Mouse (Mus musculus) heart, embryonic 11.5 days (tissue): ENCODE measurements around the gene Figla. TPM values are rescaled to one million over a fixed set of nuclear protein-coding genes. Genes with fewer than 3 reads are reported as not detected.
A peak's percentile ranks its signal among the peaks of the same experiment; 100 is the strongest.

Experiments
- ATAC-seq: fragments of 200-750 bp; cut with Nextera tagmentation; replicated peaks from 2 replicates; pipeline ENCODE4 v1.8.0; 2017; ENCODE audit warnings: moderate library complexity; ENCODE audit not compliant: insufficient number of reproducible peaks, low FRiP score, low TSS enrichment
- H3K27ac ChIP-seq: fragments of 300-500 bp; sonication (generic); 2 replicates; pipeline ENCODE4 v1.5.1; 2014; ENCODE audit warnings: mild to moderate bottlenecking, low read depth, low read length
- H3K27me3 ChIP-seq: fragments of 300-500 bp; sonication (generic); 2 replicates; pipeline ENCODE4 v1.6.1; 2014; ENCODE audit warnings: mild to moderate bottlenecking, low read length, mixed read lengths; ENCODE audit not compliant: control insufficient read depth, insufficient read depth
- H3K36me3 ChIP-seq: fragments of 300-500 bp; sonication (generic); 2 replicates; pipeline ENCODE4 v1.6.1; 2014; ENCODE audit warnings: mild to moderate bottlenecking, low read length, moderate library complexity, mixed read lengths; ENCODE audit not compliant: control insufficient read depth, insufficient read depth
- H3K4me1 ChIP-seq: fragments of 300-500 bp; sonication (generic); 2 replicates; pipeline ENCODE4 v1.6.1; 2014; ENCODE audit warnings: low read length; ENCODE audit not compliant: control insufficient read depth, insufficient read depth
- H3K4me2 ChIP-seq: fragments of 300-500 bp; sonication (generic); 2 replicates; pipeline ENCODE4 v1.6.1; 2014; ENCODE audit warnings: mild to moderate bottlenecking, moderate library complexity
- H3K4me3 ChIP-seq: fragments of 300-500 bp; sonication (generic); 2 replicates; pipeline ENCODE4 v1.5.1; 2014; ENCODE audit warnings: low read depth, low read length
- H3K9ac ChIP-seq: fragments of 300-500 bp; sonication (generic); 2 replicates; pipeline ENCODE4 v1.6.1; 2014; ENCODE audit warnings: mild to moderate bottlenecking, low read depth, low read length, moderate library complexity
- H3K9me3 ChIP-seq: fragments of 300-500 bp; sonication (generic); replicated peaks from 2 replicates; pipeline ENCODE4 v1.6.1; 2016; ENCODE audit warnings: low read length; ENCODE audit not compliant: control insufficient read depth
- WGBS: fragments of 180-500 bp; shearing (Covaris S2); extraction: QIAGEN DNeasy Blood & Tissue Kit; methylation state at CpG from one replicate; pipeline ENCODE4 v1.1.7; 2014; ENCODE audit not compliant: insufficient replicate concordance; 5-methylcytosine and 5-hydroxymethylcytosine counted together
- polyA plus RNA-seq: library from polyadenylated mRNA; unstranded; fragments of >200 nt; fragmentation: Nextera tagmentation; extraction: Ambion mirVana; gene quantifications from 2 replicates; pipeline ENCODE4 v1.2.1, GENCODE M21; 2014

Figla gene
- polyA plus RNA-seq, 1 experiment from 2014 or later: not detected

GRCm38 (mm10) chr6:86038901-86039300 lies 22.9 kb downstream of the Figla start:
- WGBS: 64% methylated on average over 2 of the region's 2 CpGs
- ATAC-seq: no peak

GRCm38 (mm10) chr6:86040140-86040539 lies 24.2 kb downstream of the Figla start:
- Histone ChIP-seq H3K4me3 (no peak overlapping the region), H3K27me3 (no peaks in the 10 kb centered on the region), H3K9me3 (no peaks in the 10 kb centered on the region), H3K27ac (no peak overlapping the region), H3K9ac (no peak overlapping the region), H3K36me3 (no peaks in the 10 kb centered on the region), H3K4me2 (no peak overlapping the region), H3K4me1 (no peaks in the 10 kb centered on the region)
- WGBS: 52% methylated on average over 1 of the region's 1 CpGs
- ATAC-seq: no peak

More at GRCm38 (mm10) chr6:86038901-86039300, 22.9 kb downstream of the Figla start:
- Histone ChIP-seq H3K36me3 (no peaks in the 10 kb centered on the region), H3K4me3 (no peak overlapping the region), H3K4me1 (no peaks in the 10 kb centered on the region), H3K9me3 (no peaks in the 10 kb centered on the region), H3K27ac (no peak overlapping the region), H3K4me2 (no peak overlapping the region), H3K9ac (no peak overlapping the region), H3K27me3 (no peaks in the 10 kb centered on the region)

DNA sequence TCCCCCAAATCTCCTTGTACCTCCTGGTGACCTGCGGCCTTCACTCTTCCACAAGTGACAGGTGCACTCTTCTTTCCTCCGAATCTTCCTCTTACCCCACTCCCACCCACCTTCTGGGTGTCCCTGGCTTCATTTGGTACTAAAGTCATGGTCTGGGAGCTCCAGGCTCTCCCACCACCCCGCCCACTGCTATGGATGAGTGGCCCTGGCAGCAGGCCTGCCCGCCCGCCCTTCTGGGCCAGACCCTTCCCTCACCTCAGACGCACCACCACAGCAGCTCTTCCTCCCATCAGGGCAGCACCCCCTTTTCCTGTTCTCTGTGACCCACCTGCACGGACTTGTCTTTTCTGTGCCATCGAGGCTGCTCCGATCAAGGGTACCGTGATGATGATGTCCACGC lies 31.5 kb downstream of the Figla start:
- Histone ChIP-seq H3K36me3 (no peaks in the 10 kb centered on the region), H3K4me2 (no peak overlapping the region), H3K9me3 (no peaks in the 10 kb centered on the region), H3K9ac (no peak overlapping the region), H3K4me1 (peaks cover 17% of the 10 kb centered on the region), H3K27me3 (no peaks in the 10 kb centered on the region), H3K4me3 (no peak overlapping the region), H3K27ac (no peak overlapping the region)
- WGBS: 87% methylated on average over 11 of the region's 11 CpGs
- no peak for ATAC-seq

DNA sequence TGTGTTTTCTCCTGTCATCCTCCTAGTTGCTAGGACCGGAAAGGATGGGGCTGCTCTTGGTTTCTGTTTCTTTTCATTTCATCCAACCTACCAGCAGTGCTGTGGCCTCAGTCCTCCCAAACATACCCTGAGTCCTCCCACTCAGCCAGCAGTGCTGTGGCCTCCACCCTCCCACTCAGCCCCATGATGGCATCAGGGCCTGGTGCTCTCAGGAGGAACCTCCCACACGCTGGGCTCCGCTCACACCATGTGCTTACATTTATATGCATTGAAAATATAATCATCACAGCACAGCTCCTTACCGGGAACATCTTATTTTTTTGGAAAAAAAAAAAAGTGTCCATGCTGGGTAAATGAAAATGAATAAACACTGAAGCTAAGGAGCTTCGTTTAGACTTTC lies 32.5 kb downstream of the Figla start:
- no peak overlapping the region for H3K4me2 ChIP-seq
- no peaks in the 10 kb centered on the region for H3K27me3 ChIP-seq
- H3K4me3 ChIP-seq: no peak overlapping the region
- no peak overlapping the region for H3K9ac ChIP-seq
- no peak overlapping the region for H3K27ac ChIP-seq
- peaks cover 19% of the 10 kb centered on the region for H3K4me1 ChIP-seq
- 82% methylated on average over 5 of the region's 5 CpGs for WGBS
- H3K9me3 ChIP-seq: no peaks in the 10 kb centered on the region
- no peak for ATAC-seq
- H3K36me3 ChIP-seq: no peaks in the 10 kb centered on the region

- ATAC-seq: no peak
- H3K4me3 ChIP-seq: no peak overlapping the region
- WGBS: 43% methylated on average over 6 of the region's 6 CpGs
Measured at GRCm38 (mm10) chr6:86050586-86051268, 34.8 kb downstream of the Figla start.

DNA sequence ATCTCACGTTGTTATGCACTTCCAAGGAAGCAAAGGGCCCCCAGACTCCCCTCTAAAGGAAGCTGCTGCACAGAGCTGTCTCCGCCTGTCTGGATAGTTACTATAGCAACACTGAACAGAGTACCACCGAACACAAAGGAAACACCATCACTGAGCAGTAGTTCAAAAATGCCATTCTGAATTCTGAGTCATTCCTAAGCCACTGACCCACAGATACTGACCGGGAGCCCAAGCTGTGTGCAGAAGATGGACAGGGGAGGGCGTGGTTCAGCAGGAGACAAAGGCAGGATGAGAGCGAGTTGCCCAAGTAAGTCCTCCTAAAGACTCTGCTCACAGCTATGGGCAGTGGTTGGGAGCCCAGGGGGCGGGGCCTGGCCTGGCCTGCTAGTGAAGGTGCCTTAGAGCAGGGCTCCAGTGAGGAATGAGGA lies 36.1 kb downstream of the Figla start:
- 23% methylated on average over 7 of the region's 7 CpGs for WGBS
- H3K4me2 ChIP-seq: no peak overlapping the region
- H3K4me1 ChIP-seq: peaks cover 19% of the 10 kb centered on the region
- no peak overlapping the region for H3K9ac ChIP-seq
- no peaks in the 10 kb centered on the region for H3K27me3 ChIP-seq
- H3K27ac ChIP-seq: peak overlapping the region; percentile 32; the same call in 1 of the 2 replicates
- no peaks in the 10 kb centered on the region for H3K9me3 ChIP-seq
- H3K4me3 ChIP-seq: no peak overlapping the region
- peak; percentile 75 for ATAC-seq
- H3K36me3 ChIP-seq: no peaks in the 10 kb centered on the region

More at GRCm38 (mm10) chr6:86050586-86051268, 34.8 kb downstream of the Figla start:
- no peaks in the 10 kb centered on the region for H3K27me3 ChIP-seq
- no peak overlapping the region for H3K9ac ChIP-seq
- no peak overlapping the region for H3K27ac ChIP-seq
- no peaks in the 10 kb centered on the region for H3K36me3 ChIP-seq
- H3K9me3 ChIP-seq: no peaks in the 10 kb centered on the region
- no peak overlapping the region for H3K4me2 ChIP-seq
- H3K4me1 ChIP-seq: peaks cover 19% of the 10 kb centered on the region

- 44% methylated on average over 4 of the region's 4 CpGs for WGBS
- Histone ChIP-seq H3K9ac (no peak overlapping the region), H3K9me3 (no peaks in the 10 kb centered on the region), H3K4me1 (peaks cover 19% of the 10 kb centered on the region), H3K4me3 (no peak overlapping the region), H3K27ac (peak overlapping the region; percentile 32; the same call in 1 of the 2 replicates), H3K27me3 (no peaks in the 10 kb centered on the region), H3K4me2 (no peak overlapping the region), H3K36me3 (no peaks in the 10 kb centered on the region)
- ATAC-seq: no peak
Measured at GRCm38 (mm10) chr6:86052556-86052955, 36.6 kb downstream of the Figla start.

DNA sequence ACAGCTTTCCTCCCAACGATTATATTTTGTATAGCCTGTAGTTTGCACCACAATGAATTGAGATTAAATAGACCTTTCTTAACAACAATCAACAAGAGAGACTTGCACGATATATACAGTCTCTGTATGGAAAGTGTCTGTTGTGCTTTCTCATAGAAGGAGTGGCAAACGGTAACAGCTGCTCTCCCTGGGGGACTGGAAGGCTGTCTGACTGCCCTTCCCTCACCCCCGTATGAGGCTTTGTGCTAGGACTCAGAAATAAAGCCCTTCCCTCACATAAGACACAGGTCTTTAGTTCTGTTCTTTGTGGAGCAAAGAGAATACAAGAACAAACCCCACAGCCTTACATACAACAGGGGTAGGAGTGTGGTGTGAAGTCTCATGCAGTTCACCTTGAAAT lies 37.1 kb downstream of the Figla start:
- Histone ChIP-seq H3K4me2 (no peak overlapping the region; the same call in 1 of the 2 replicates), H3K9me3 (no peaks in the 10 kb centered on the region), H3K9ac (no peak overlapping the region), H3K36me3 (no peaks in the 10 kb centered on the region), H3K4me3 (no peak overlapping the region), H3K27me3 (no peaks in the 10 kb centered on the region), H3K4me1 (peaks cover 19% of the 10 kb centered on the region), H3K27ac (peak overlapping the region; percentile 37; the same call in 1 of the 2 replicates)
- 53% methylated on average over 4 of the region's 4 CpGs for WGBS
- no peak for ATAC-seq

DNA sequence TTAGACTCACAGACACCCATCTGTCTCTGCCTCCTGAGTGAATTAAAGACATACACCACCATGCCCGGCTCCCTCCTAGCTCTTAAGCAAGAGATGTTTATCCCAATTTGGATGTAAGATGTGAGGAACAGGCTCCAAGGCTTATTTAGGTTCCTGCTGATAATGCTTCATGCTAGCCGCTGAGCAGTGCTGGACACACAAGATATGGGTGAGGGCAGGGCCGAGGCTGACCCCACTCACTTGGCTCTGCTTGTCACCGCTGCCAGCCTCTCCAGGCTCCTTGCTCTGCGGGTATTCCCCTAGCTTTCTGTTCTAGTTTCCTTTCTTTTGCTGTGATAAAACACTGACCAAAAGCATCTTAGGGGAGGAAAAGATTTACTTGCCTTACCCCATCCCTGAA lies 37.6 kb downstream of the Figla start:
- H3K36me3 ChIP-seq: no peaks in the 10 kb centered on the region
- H3K4me3 ChIP-seq: no peak overlapping the region
- ATAC-seq: peak; percentile 79
- peaks cover 19% of the 10 kb centered on the region for H3K4me1 ChIP-seq
- peak overlapping the region; percentile 1; the same call in 1 of the 2 replicates for H3K27ac ChIP-seq
- no peaks in the 10 kb centered on the region for H3K27me3 ChIP-seq
- H3K9me3 ChIP-seq: no peaks in the 10 kb centered on the region
- WGBS: 25% methylated on average over 5 of the region's 5 CpGs
- H3K9ac ChIP-seq: no peak overlapping the region
- no peak overlapping the region; the same call in 1 of the 2 replicates for H3K4me2 ChIP-seq
